Mouse (Mus musculus) intestine, postnatal 0 days (tissue): ENCODE results near the gene Arl14. TPM values are rescaled to one million over a fixed set of nuclear protein-coding genes. Genes with fewer than 3 reads are reported as not detected.

Experiments
- ATAC-seq: fragments of 200-750 bp; cut with Nextera tagmentation; 2 replicates; pipeline ENCODE4 v1.8.0; 2017; ENCODE audit warnings: mild to moderate bottlenecking, moderate TSS enrichment, moderate library complexity
- H3K27ac ChIP-seq: fragments of 300-500 bp; sonication (generic); 2 replicates; pipeline ENCODE4 v1.5.1; 2014; ENCODE audit warnings: mild to moderate bottlenecking, low read depth, low read length, moderate library complexity
- H3K27me3 ChIP-seq: fragments of 300-500 bp; sonication (generic); replicated peaks from 2 replicates; pipeline ENCODE4 v1.6.1; 2014; ENCODE audit warnings: low read length, mixed read lengths; ENCODE audit not compliant: control insufficient read depth, insufficient read depth
- H3K36me3 ChIP-seq: fragments of 300-500 bp; sonication (generic); 2 replicates; pipeline ENCODE4 v1.6.1; 2014; ENCODE audit warnings: mild to moderate bottlenecking, moderate library complexity; ENCODE audit not compliant: control insufficient read depth, insufficient read depth
- H3K4me1 ChIP-seq: fragments of 300-500 bp; sonication (generic); replicated peaks from 2 replicates; pipeline ENCODE4 v1.6.1; 2014; ENCODE audit warnings: antibody characterized with exemption, low read length, mixed read lengths; ENCODE audit not compliant: control insufficient read depth, insufficient read depth
- H3K4me2 ChIP-seq: fragments of 300-500 bp; sonication (generic); replicated peaks from 2 replicates; pipeline ENCODE4 v1.6.1; 2014; ENCODE audit warnings: low read depth, mild to moderate bottlenecking, moderate library complexity
- H3K4me3 ChIP-seq: fragments of 300-500 bp; sonication (generic); 2 replicates; pipeline ENCODE4 v1.5.1; 2014; ENCODE audit warnings: low read depth, low read length
- H3K9ac ChIP-seq: fragments of 300-500 bp; sonication (generic); 2 replicates; pipeline ENCODE4 v1.6.1; 2014; ENCODE audit warnings: mild to moderate bottlenecking, low read depth, low read length
- H3K9me3 ChIP-seq: fragments of 300-500 bp; sonication (generic); 2 replicates; pipeline ENCODE4 v1.6.1; 2016; ENCODE audit warnings: mixed run types; ENCODE audit not compliant: control insufficient read depth
- CTCF ChIP-seq: sonication (generic); IDR thresholded peaks from 2 replicates; pipeline ENCODE4 v1.5.1; 2016; ENCODE audit warnings: low read depth, mild to moderate bottlenecking, control low read depth, antibody characterized with exemption, moderate library complexity
- WGBS: fragments of 180-500 bp; shearing (Covaris S2); extraction: QIAGEN DNeasy Blood & Tissue Kit; methylation state at CpG from one replicate; pipeline ENCODE4 v1.1.7; 2014; 5-methylcytosine and 5-hydroxymethylcytosine counted together
- polyA plus RNA-seq: library from polyadenylated mRNA; unstranded; fragments of >200 nt; fragmentation: Nextera tagmentation; extraction: Ambion mirVana; gene quantifications from 2 replicates; pipeline ENCODE4 v1.2.1, GENCODE M21; 2015

Gene Arl14
- polyA plus RNA-seq, 1 experiment from 2014 or later = 1.1 TPM

- ATAC-seq = no peak
- H3K27me3 ChIP-seq = no peaks in the 10 kb centered on the region
These were observed 40.0 kb upstream of the Arl14 start for GRCm38 (mm10) chr3:69182225-69182624.

GRCm38 (mm10) chr3:69185244-69185643 lies 37.0 kb upstream of the Arl14 start:
- WGBS = 62% methylated on average over 7 of the region's 7 CpGs
- ATAC-seq = no peak
- Histone ChIP-seq H3K36me3 (no peaks in the 10 kb centered on the region), H3K4me1 (no peaks in the 10 kb centered on the region), H3K27me3 (no peaks in the 10 kb centered on the region), H3K9ac (no peak overlapping the region), H3K27ac (no peak overlapping the region), H3K4me3 (no peak overlapping the region), H3K9me3 (no peaks in the 10 kb centered on the region), H3K4me2 (no peak overlapping the region)
- no peak for TF ChIP-seq CTCF

More at GRCm38 (mm10) chr3:69182225-69182624, 40.0 kb upstream of the Arl14 start:
- Histone ChIP-seq H3K9me3 (no peaks in the 10 kb centered on the region), H3K4me1 (no peaks in the 10 kb centered on the region), H3K27ac (no peak overlapping the region), H3K4me2 (no peak overlapping the region), H3K36me3 (no peaks in the 10 kb centered on the region), H3K9ac (no peak overlapping the region), H3K4me3 (no peak overlapping the region)
- TF ChIP-seq CTCF = no peak

GRCm38 (mm10) chr3:69186031-69186430 lies 36.2 kb upstream of the Arl14 start:
- 73% methylated on average over 4 of the region's 4 CpGs for WGBS
- no peak overlapping the region for H3K4me2 ChIP-seq
- no peak overlapping the region for H3K4me3 ChIP-seq
- H3K9me3 ChIP-seq = no peaks in the 10 kb centered on the region
- H3K27ac ChIP-seq = no peak overlapping the region
- H3K9ac ChIP-seq = no peak overlapping the region
- H3K27me3 ChIP-seq = no peaks in the 10 kb centered on the region
- no peak for ATAC-seq
- no peaks in the 10 kb centered on the region for H3K36me3 ChIP-seq
- no peak for TF ChIP-seq CTCF
- H3K4me1 ChIP-seq = no peaks in the 10 kb centered on the region

GRCm38 (mm10) chr3:69186643-69187042 lies 35.6 kb upstream of the Arl14 start:
- H3K27ac ChIP-seq = no peak overlapping the region
- H3K36me3 ChIP-seq = no peaks in the 10 kb centered on the region
- no peak for ATAC-seq
- 85% methylated on average over 16 of the region's 16 CpGs for WGBS
- H3K4me2 ChIP-seq = no peak overlapping the region
- no peaks in the 10 kb centered on the region for H3K27me3 ChIP-seq
- TF ChIP-seq CTCF = no peak
- H3K4me3 ChIP-seq = no peak overlapping the region
- H3K4me1 ChIP-seq = no peaks in the 10 kb centered on the region
- no peak overlapping the region for H3K9ac ChIP-seq
- no peaks in the 10 kb centered on the region for H3K9me3 ChIP-seq

- no peak for ATAC-seq
- Histone ChIP-seq H3K4me1 (no peaks in the 10 kb centered on the region), H3K36me3 (no peaks in the 10 kb centered on the region), H3K4me3 (no peak overlapping the region), H3K9me3 (no peaks in the 10 kb centered on the region), H3K4me2 (no peak overlapping the region), H3K27ac (no peak overlapping the region), H3K27me3 (no peaks in the 10 kb centered on the region), H3K9ac (no peak overlapping the region)
- WGBS = 71% methylated on average over 3 of the region's 3 CpGs
- TF ChIP-seq CTCF = no peak
These were observed 29.2 kb upstream of the Arl14 start for GRCm38 (mm10) chr3:69192995-69193394.

- no peaks in the 10 kb centered on the region for H3K9me3 ChIP-seq
These were observed 27.7 kb upstream of the Arl14 start for GRCm38 (mm10) chr3:69194496-69194895.

GRCm38 (mm10) chr3:69195251-69195650 lies 27.0 kb upstream of the Arl14 start:
- 56% methylated on average over 8 of the region's 8 CpGs for WGBS
- no peak for TF ChIP-seq CTCF
- H3K27ac ChIP-seq = no peak overlapping the region
- H3K9me3 ChIP-seq = no peaks in the 10 kb centered on the region
- H3K4me3 ChIP-seq = no peak overlapping the region
- no peak overlapping the region for H3K4me2 ChIP-seq
- no peaks in the 10 kb centered on the region for H3K36me3 ChIP-seq
- H3K9ac ChIP-seq = no peak overlapping the region
- no peaks in the 10 kb centered on the region for H3K27me3 ChIP-seq
- H3K4me1 ChIP-seq = no peaks in the 10 kb centered on the region
- ATAC-seq = no peak

More at GRCm38 (mm10) chr3:69194496-69194895, 27.7 kb upstream of the Arl14 start:
- Histone ChIP-seq H3K4me3 (no peak overlapping the region), H3K4me1 (no peaks in the 10 kb centered on the region), H3K27ac (no peak overlapping the region), H3K36me3 (no peaks in the 10 kb centered on the region), H3K4me2 (no peak overlapping the region), H3K27me3 (no peaks in the 10 kb centered on the region), H3K9ac (no peak overlapping the region)
- no peak for ATAC-seq
- WGBS = 40% methylated on average over 9 of the region's 9 CpGs
- TF ChIP-seq CTCF = no peak
